Mouse (Mus musculus): ENCODE results near the gene Pim1. TPM values are rescaled to one million over a fixed set of nuclear protein-coding genes. Genes with fewer than 3 reads are reported as not detected.
A peak's percentile ranks its signal among the peaks of the same experiment; 100 is the strongest.

Pim1 gene
- total and polyA plus RNA-seq, 3 experiments, result 75.8 to 178 (median 133) TPM

DNA sequence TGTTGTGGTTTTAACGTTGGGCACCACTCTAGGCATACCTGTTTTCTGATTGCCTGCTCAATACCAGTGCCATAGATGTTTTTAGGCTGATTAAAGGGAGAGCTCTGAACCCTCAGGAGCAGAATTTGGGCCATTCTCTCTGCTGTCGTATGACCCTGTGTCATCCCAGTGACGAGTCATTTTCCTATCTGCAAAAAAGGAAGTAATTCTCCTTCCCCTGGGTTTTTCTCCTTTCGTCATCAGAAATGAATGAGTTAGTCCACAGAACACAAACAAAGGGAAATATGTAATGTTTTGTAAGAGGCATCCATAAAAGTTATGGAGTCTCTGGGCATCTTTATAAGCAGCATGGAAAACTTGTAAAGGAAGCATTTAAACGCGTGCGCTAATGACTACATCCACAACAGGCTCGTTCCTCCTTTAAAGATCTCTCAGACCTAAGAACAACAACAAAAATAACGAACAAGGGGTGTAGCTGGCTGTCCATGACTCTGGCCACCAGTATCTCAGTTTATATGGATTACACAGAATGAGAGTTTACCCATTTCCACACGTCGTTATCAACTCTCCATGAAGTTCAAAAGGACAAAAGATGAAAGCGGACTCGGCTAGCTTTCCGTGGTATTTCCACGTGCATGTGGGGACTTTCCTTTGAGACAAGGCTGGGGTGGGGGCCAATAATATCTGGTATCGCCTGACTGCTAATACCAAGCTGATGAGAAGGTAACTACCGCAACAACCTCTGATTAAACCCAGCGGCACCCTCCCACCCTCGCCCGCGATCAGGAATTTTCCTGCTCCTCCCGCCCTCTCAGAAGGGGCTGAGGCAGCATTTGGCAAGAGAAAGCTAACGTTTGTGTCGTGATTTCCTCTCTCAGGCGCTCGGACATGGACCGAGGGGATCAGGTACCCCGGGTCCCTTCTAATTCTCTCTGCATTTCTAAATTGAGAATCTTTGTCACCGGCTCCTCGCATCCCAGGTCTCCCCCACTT, 1.3 kb upstream of the Pim1 start (continued):
- peak; percentile 29; the same call in 1 of the 2 replicates for TF ChIP-seq NELFE (IDR thresholded peaks at IDR 0.05; ENCODE audit: low read depth, low read length)

DNA sequence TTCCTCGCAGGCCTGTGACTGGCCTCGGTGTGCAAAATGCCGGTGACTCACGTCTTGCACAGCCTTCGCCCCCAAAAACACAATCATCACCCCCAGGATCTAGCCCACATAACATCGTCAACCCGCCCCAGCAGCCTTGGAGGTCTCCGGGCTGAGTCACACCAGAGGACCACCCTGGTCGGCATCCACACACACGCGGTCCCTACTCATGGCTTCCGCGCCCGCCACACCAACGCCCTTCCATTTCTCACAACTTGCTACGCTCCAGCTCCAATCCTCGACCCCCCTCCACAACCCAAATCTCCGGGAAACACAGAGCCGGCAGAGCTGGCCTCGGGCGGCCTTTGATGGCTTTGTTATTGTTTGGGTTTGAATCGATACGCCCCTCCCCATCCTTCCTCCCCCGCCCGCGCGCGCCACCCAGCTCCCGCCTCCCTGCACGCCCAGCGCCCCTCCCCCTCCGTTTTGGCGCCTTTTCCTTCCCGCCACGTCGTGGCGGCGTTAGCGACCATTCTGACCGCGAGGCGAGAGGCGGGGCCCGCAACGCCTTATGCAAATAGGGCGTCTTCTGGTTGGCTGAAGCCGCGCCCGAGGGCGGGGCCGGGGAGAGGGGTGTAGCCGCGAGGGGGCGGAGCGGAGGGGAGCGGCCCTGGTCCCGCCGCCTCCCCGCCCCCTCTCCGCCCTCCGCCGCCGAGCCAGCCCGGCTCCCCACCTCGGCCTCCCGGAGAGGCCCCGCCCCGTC, 411 bp upstream of the Pim1 start:
- no peaks in the 10 kb centered on the region for H3K27me3 ChIP-seq (replicated peaks)
- peak; percentile 94 for TF ChIP-seq MAZ (IDR thresholded peaks at IDR 0.05; ENCODE audit: low read depth, low read length)
- peak; percentile 44 for TF ChIP-seq ETS1 (conservative IDR thresholded peaks at IDR 0.05; ENCODE audit: low read depth, low read length)
- TF ChIP-seq CHD2 (IDR thresholded peaks at IDR 0.05; ENCODE audit: low read length), result peak; percentile 85
- TF ChIP-seq ZC3H11A (IDR thresholded peaks at IDR 0.05; ENCODE audit: low read depth, low read length), result no peak
- TF ChIP-seq TCF12 (IDR thresholded peaks at IDR 0.05; ENCODE audit: low read depth, low read length), result no peak
- TF ChIP-seq RCOR1 (conservative IDR thresholded peaks at IDR 0.05; ENCODE audit: low read depth, low read length), result no peak
- TF ChIP-seq MXI1 (IDR thresholded peaks at IDR 0.05; ENCODE audit: low read depth, low read length), result peak; percentile 69; the same call in 1 of the 2 replicates
- TF ChIP-seq E2F4 (IDR thresholded peaks at IDR 0.05; ENCODE audit: insufficient replicate concordance, low read depth, low read length), result peak; percentile 95
- no peak for TF ChIP-seq EP300 (IDR thresholded peaks at IDR 0.05; ENCODE audit: low read length)
- TF ChIP-seq KAT2A (IDR thresholded peaks at IDR 0.05; ENCODE audit: insufficient replicate concordance, low read length), result peak; percentile 78
- peak; percentile 59; the same call in 1 of the 2 replicates for TF ChIP-seq ELF1 (IDR thresholded peaks at IDR 0.05; ENCODE audit: low read depth, low read length)
- TF ChIP-seq HCFC1 (IDR thresholded peaks at IDR 0.05; ENCODE audit: low read depth, low read length), result no peak; the same call in 1 of the 2 replicates
- peak; percentile 63 for TF ChIP-seq BHLHE40 (IDR thresholded peaks at IDR 0.05; ENCODE audit: low read depth, low read length)
- no peak for TF ChIP-seq CTCF (conservative IDR thresholded peaks at IDR 0.05 in 1 of 2, IDR thresholded peaks at IDR 0.05 in 1 of 2; ENCODE audit: low read depth in 2 of 2, low read length in 2 of 2)
- no peak for TF ChIP-seq NELFE (IDR thresholded peaks at IDR 0.05; ENCODE audit: low read depth, low read length)
- TF ChIP-seq SIN3A (IDR thresholded peaks at IDR 0.05; ENCODE audit: low read length), result peak; percentile 92
- peak; percentile 32; the same call in 1 of the 2 replicates for TF ChIP-seq MYC (IDR thresholded peaks at IDR 0.05; ENCODE audit: low read depth, low read length)
- TF ChIP-seq POLR2A (IDR thresholded peaks at IDR 0.05; ENCODE audit: low read depth, low read length), result peak; percentile 21; the same call in 1 of the 2 replicates
- TF ChIP-seq ZNF384 (IDR thresholded peaks at IDR 0.05; ENCODE audit: low read depth, low read length), result no peak
- no peak; the same call in 1 of the 2 replicates for TF ChIP-seq IRF4 (IDR thresholded peaks at IDR 0.05; ENCODE audit: low read depth, low read length)
- no peak for TF ChIP-seq MEF2A (IDR thresholded peaks at IDR 0.05; ENCODE audit: borderline replicate concordance, low read depth, low read length)
- no peak for TF ChIP-seq UBTF (IDR thresholded peaks at IDR 0.05; ENCODE audit: low read depth, low read length)
- H3K4me3 ChIP-seq (replicated peaks in 1 of 3; ENCODE audit: low read depth in 2 of 3, low read length in 2 of 3, poor library complexity in 1 of 3), result peak overlapping the region; percentile 72 to 93 (median 74)
- peaks cover 43% of the 10 kb centered on the region for H3K79me2 ChIP-seq (replicated peaks; ENCODE audit: control insufficient read depth, extremely low read depth, insufficient read depth, poor library complexity, severe bottlenecking)
- dilution Hi-C loops (cut with MboI; ENCODE audit: extremely low pct_ligation_motif_present, extremely low pct_unique_long_range_greater_than_20kb, low sequenced_read_pairs) (no loop called here), in situ Hi-C loops (cut with MboI; ENCODE audit: low pct_ligation_motif_present, low pct_unique_long_range_greater_than_20kb, low sequenced_read_pairs) (loop anchor here (5.0 kb wide), 1 partner anchor 93 kb away; no protein-coding TSS in a partner anchor)
- H3K4me1 ChIP-seq (ENCODE audit: control insufficient read depth in 1 of 2, insufficient read depth in 2 of 2), result peaks cover 6 to 33% of the 10 kb centered on the region in 2 experiments; a peak in 3 of 4 replicates
- peaks cover 13 to 36% of the 10 kb centered on the region in 2 experiments for H3K36me3 ChIP-seq (replicated peaks in 1 of 2; ENCODE audit: control insufficient read depth in 1 of 2, insufficient read depth in 1 of 2, low read length in 1 of 2)
- H3K9ac ChIP-seq (ENCODE audit: insufficient read depth, low read depth), result peak overlapping the region; percentile 90
- H3K27ac ChIP-seq (ENCODE audit: insufficient read depth, low read depth), result peak overlapping the region; percentile 80
- H3K9me3 ChIP-seq (replicated peaks; ENCODE audit: low read length), result no peaks in the 10 kb centered on the region
- H3K4me2 ChIP-seq (ENCODE audit: insufficient read depth, low read depth, poor library complexity, severe bottlenecking), result peak overlapping the region; percentile 75
- peak; percentile 99 for DNase-seq (ENCODE audit: extremely low read depth)

Measured in CH12.LX (cell line).